Mouse (Mus musculus) large intestine, adult 2 months (tissue): ENCODE data around the gene Serping1. TPM values are rescaled to one million over a fixed set of nuclear protein-coding genes. Genes with fewer than 3 reads are reported as not detected.
"Not testable (repeated sequence)": the region's sequence is repeated elsewhere in the genome, so short reads cannot be mapped to it uniquely, and the experiment has no call there.

Experiments used
- DNase-seq: peaks from one replicate; pipeline ENCODE4 v3.0.0-alpha.2; 2012; ENCODE audit warnings: low read depth, low spot score
- WGBS: fragments of 180-500 bp; shearing (Covaris S2); methylation state at CpG from one replicate; pipeline ENCODE4 v1.1.7; 2018; 5-methylcytosine and 5-hydroxymethylcytosine counted together
- polyA plus RNA-seq: library from polyadenylated mRNA; depleted of rRNA; stranded (reverse); fragments of >200 nt; gene quantifications from 2 replicates; pipeline ENCODE4 v1.2.3, GENCODE M21; 2012

Gene Serping1
- polyA plus RNA-seq, 1 experiment: 146 TPM

DNA sequence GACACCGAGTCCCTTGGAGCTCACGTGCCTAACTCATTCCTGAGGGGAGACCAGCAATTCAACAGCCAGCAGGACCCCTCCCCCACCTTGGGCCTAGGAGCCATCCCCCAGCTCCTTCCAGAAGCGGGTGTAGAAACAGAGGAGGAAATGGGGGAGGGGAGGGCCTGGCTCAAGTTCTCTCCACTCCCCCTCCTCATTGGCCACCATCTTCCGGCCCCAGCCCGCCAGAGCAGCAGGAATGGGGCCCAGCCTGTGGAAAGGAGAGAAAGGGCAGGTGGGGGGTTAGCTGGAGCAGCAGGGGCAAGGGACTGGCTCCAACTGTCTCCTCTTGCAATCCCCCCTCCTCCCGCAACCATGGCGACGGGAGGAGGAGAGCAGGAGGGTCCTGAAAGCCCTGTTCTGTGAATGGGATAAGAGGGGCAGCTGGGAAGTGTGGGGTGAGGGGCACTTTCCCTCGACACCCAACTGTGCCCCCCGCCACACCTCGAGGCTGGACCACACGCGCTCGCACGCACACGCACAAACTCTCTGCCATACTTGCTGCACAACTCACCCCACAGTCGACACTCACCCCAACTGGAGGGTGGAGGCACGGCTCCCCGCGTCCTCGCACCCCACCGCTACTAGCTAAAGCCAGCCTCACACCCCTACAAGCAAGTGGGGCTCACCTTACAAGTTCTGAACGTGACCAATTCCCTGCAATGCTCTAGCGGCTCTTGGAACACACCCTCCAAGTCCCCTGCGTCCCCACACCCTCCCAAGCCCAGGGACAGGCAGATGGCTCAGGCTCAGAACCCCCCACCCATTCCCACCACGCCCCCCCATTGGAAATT lies 32.6 kb downstream of the Serping1 start:
- WGBS: 26% methylated on average over 26 of the region's 26 CpGs
- DNase-seq: no peak

DNA sequence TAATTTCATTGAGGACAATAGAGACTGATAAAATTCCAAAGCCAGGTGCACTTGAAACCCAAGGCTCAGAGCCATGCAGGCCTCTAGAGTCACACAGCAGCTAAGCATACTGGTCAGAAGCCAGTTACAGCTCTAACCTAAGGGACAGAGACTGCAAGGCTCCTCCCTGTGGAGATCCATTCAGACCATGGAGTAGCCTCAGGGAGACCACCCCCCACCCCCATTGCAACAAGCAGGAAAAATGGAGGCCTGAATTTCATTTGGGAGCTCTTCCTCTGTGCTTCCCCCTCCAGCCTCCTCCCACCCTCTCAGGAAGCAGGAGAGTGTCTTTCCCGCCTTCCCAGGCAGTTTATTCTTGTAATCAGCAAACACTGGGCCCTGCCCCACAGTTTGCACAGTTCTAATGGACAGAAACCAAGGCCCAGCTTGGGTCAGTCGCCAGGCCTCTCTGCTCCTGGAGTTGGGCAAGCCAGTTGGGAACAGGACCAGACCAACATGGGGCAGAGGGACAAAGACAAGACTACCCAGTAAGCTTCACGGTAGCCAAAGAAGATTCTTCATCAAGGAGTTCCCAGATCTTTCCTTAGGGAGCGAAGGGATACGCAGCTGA lies 33.3 kb downstream of the Serping1 start:
- DNase-seq: no peak
- 47% methylated on average over 5 of the region's 5 CpGs for WGBS

DNA sequence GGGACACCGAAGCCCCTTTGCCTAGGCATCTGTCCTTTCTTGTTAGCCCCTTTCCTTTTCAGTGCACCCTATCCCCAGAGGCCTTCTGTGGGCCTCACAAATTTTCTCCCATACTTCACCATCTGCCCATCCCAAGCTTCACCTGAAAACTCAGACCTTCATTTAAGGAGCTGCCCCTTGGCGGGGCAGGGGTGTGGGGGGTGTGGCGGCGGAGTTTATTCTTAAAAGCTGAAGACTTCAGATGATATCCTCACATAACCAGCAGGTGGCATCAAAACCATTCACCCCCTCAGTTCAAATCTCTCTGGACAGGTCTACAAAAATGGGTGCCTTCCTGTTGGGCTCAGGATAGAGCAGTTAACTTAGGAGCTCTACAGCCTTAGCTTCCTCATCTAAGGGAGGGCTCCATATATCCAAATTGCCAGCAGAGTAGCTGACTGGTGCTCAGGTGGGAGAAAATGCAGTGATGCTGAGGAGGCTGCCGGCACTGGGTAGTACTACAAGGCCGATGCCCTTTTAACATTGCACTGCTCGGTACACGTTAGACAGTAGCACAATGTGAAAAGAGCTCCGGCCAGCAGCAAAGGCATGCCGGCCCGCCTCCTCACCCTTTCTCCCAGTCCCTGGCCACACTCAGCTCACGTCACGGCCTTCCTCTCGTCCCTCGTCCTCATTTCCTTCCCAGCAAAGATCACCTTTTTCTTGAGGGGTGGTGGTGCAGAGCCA lies 34.5 kb downstream of the Serping1 start:
- no peak for DNase-seq
- WGBS: 76% methylated on average over 15 of the region's 15 CpGs

DNA sequence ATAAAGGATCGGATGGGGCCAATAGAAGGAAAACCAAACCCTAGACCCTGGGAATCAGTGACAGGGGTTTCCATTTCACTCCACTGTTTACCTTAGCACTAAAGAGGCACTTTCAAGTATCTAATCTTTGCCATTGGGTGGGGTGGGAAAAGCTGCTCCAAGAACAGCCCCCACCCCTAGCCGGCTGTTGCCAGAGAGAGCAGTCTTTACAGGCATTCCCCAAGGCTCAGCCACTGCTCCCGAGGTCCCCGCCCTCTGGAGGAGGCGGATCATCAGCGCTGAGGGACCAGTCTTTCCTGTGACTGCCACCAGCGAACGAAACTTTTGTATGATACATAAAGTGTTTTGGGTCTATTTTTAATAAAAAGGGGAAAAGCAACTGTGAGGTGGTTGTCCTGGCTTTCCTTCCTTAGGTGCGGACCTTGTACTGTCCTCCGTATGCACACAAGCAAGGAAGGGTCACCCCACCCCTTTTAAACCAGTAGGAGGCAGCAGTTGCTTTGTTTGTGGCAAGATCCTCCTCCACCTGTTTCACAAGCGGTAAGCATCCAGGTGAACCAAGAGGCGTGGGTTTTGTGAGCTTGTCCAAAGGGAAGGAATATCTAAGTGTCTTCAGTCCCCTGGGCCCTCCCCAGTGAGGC lies 36.9 kb downstream of the Serping1 start:
- 4% methylated on average over 12 of the region's 12 CpGs for WGBS
- no peak for DNase-seq

DNA sequence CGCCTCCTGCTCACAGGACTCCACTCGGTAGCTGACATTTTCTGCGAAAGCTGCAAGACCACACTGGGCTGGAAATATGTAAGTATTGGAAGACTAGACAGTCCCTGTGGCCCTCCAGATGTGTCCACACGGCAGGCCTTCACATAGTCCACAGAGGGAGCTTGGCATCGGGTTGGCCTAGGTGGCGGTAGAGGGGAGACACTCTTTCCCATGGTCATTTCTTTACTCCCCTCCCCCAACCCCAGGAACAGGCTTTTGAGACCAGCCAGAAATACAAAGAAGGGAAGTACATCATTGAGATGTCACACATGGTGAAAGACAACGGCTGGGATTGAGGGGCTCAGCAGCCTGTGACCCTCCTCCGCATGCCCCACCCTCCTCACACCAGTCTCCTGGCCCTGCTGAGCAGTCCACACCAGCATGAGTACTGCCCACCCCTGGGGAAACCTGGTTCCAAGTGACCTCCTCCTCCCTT lies 37.8 kb downstream of the Serping1 start:
- WGBS: 25% methylated on average over 8 of the region's 8 CpGs
- DNase-seq: no peak

GRCm38 (mm10) chr2:84736312-84737161 lies 38.7 kb downstream of the Serping1 start:
- WGBS: 9% methylated on average over 27 of the region's 27 CpGs
- no peak for DNase-seq

DNA sequence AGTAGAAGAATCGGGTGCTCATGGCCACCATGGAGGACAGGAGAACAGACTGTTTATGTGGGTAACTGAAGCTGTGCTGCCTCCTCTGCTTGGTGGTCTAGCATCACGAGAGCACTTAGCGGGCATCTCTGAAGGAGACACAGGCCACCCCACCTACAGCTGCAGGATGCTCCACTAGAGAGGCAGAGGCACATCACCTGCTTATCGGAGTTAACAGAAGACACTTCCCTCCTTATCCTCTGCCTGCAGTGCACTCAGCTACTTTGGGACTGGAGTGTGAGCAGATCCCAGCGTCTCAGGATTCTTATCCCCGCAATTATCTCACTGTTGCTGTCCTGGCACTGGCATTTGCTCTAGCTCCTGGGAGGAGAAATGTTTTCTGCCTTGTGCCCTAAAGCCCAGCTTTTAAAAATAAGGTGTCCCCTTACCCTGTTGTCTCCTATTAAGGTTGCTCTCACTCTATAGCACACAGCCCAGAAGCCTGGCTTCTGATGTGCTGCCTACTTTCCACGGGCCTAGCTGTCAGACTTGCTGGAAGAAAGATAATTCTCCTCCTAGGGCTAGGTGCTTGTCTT lies 39.8 kb downstream of the Serping1 start:
- no peak for DNase-seq
- 17% methylated on average over 7 of the region's 7 CpGs for WGBS

DNA sequence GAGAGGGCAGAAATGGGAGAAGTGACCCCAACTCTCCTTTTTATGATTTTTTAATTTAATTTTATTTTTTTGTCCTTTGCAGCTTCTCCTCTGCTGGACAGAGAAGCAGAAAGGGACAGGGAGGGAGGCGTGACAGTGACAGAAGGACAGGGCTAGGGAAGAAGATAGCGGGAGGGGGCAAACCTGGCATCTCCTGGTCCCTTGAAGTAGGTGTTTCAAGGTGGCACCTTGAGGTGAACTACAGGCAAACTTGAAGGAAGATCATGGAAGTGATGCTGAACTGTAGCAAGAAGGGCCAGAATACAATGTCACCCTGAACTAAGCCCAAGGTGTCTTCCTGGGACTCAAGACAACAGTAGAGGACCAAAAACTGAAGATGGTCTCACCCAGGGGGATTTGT lies 40.3 kb downstream of the Serping1 start:
- no peak for DNase-seq
- 6% methylated on average over 2 of the region's 2 CpGs for WGBS

DNA sequence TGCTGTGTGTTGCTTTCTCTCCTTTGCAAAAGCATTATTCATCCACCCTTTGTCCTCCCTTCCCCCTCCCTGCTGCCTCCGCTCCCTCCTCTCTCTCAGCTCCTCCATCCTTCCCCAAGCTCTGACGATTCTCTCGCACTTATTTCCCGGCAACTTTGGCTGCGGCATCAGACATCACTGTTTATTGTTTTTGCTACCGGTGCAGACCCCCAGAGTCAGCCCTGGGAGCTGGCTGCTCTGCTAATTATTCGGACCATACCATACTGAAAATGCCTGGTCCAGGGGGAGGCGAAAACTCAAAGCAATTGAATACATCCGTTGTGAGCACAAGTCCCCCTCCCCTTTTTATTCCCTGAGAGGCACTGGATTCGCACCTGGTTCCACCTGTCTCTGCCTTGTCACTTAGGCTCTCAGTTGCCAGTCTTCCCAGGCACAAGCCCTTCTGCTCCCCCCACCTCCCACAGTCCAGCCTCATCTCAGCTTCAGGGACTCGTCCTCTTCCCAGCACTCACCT lies 40.8 kb downstream of the Serping1 start:
- 3% methylated on average over 11 of the region's 11 CpGs for WGBS
- no peak for DNase-seq

DNA sequence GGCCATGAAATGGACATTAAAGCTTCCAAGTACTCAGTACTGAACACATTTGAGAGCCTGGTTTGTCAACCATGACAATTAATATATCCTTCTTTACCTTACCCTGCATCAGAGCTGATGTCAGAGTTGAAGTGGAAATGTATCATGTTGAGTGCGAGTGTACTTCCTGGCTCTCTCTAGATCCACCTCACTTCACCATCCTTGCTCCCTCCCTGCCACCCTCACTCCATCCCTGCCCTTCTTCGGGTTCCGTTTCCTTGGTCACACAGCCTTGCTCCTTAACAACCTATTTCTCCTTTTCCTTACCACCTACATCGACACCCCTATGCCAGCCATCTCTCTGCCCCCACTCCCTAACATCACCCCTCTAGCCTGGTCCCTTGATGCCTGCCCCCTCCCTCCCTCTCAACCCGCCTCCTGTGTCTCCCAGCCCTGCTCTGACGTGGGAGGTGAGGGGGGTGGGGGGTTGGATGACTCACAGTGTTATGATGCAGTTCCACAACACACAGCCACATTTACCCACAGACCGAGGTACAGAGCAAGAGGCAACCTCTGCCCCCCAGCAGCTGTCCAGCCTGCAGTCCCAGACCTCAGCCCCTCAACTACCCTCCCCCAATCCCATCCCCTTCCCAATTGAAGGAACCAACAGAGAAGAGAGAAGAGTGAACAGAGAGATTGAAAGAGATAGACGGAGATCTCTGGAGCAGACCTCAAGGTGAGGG lies 41.5 kb downstream of the Serping1 start, which contains the start of gene Ypel4:
Gene Ypel4, plus strand, starts transcription at position 480 of the 722 bp plus-strand sequence.
- WGBS: 2% methylated on average over 8 of the region's 8 CpGs
- no peak for DNase-seq

DNA sequence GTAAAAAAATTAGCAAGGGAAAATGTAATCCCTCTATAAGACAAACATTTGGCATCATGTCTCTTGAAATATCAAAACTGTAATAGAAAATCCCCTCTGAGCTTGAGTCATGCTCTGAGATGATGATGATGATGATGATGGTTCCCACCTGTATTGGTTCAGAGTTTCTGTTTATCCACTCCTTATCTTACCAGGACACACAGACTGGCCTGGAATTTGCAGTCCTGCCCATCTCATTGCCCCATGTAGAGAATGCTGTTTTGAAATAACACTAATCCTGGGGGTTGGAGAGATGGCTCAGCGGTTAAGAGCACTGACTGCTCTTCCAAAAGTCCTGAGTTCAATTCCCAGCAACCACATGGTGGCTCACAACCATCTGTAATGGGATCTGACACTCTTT lies 42.9 kb downstream of the Serping1 start:
- no peak for DNase-seq
- WGBS: 74% methylated on average over 1 of the region's 1 CpGs

DNA sequence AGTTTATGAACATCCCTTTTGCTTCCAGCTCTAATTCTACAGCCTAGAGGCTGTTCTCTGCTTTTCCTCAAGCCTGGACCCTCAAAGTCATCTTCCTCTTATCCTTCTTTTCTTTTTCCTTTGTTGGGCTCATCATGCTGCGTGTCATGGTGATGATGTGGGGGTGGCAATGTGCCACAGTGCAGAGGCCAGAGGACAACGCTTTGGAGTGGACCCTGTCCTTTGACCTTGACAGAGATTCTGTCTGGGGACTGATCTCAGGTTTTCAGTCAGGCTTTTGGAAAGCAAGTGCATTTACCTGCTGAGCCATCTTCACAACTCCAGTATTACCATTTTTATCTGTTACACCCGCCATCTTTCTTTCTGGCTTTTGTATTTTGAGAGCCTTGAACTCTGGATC lies 44.0 kb downstream of the Serping1 start:
- 90% methylated on average over 3 of the region's 3 CpGs for whole genome bisulfite sequencing
- no peak for DNase-seq

DNA sequence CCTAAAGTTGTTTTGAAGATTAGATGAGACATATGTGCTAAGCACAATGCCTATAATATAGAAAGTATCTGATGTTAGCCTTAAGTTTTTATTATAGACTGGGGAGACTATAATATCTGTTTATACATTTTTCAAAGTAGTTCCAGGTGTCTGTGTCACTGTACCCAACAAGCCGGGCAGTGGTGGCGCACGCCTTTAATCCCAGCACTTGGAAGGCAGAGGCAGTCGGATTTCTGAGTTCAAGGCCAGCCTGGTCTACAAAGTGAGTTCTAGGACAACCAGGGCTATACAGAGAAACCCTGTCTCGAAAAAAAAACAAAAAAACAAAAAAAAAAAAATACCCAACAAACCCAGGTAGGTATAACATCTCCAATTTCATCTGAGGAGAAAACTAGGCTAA lies 47.1 kb downstream of the Serping1 start:
- 73% methylated on average over 5 of the region's 5 CpGs for WGBS
- not testable (repeated sequence) for DNase-seq

- DNase-seq: peak; percentile 94
- under 1% methylated on average over 39 of the region's 39 CpGs for whole genome bisulfite sequencing
Measured at GRCm38 (mm10) chr2:84727172-84727858, 47.9 kb downstream of the Serping1 start, which contains the start of gene Clp1. Clp1 (minus strand) TSS chr2:84727350.

- under 1% methylated on average over 9 of the region's 9 CpGs for WGBS
- no peak for DNase-seq
Measured at GRCm38 (mm10) chr2:84726716-84727115, 48.5 kb downstream of the Serping1 start.

- 90% methylated on average over 10 of the region's 10 CpGs for WGBS
- DNase-seq: no peak
Measured at GRCm38 (mm10) chr2:84725770-84726169, 49.5 kb downstream of the Serping1 start.

DNA sequence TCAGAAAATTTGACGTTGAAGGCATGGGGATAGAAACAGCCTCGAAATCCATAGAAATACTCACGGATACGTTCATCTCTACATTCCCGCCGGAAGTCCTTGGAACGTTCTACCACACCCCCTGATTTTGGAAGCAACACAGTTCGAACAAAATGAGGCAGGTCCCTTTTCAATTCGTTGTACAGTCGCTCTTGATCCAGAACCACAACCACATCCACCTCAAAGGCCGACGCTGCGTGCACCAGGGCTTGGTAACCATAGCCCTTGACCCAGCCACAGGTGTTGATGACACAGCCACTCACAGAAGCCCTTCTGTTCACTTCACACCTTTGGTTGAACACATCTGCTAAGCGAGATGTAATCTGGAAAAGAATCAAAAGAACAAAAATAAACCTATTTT lies 51.4 kb downstream of the Serping1 start:
- DNase-seq: no peak
- WGBS: 90% methylated on average over 14 of the region's 14 CpGs
